Mouse (Mus musculus) CH12.LX (cell line): Measurements from ENCODE around the gene Hebp1. TPM values are rescaled to one million over a fixed set of nuclear protein-coding genes. Genes with fewer than 3 reads are reported as not detected.

Experiments
- DNase-seq: peaks from one replicate; pipeline ENCODE4 v3.0.0-alpha.2; 2013; ENCODE audit errors: extremely low read depth
- H3K27ac ChIP-seq: 2 replicates; pipeline ENCODE4 v1.5.1; 2012; ENCODE audit warnings: low read depth, mild to moderate bottlenecking, control low read depth, moderate library complexity; ENCODE audit not compliant: insufficient read depth
- H3K27me3 ChIP-seq: replicated peaks from 2 replicates; pipeline ENCODE3; 2012; ENCODE audit warnings: inconsistent platforms
- H3K36me3 ChIP-seq, 2 experiments: replicated peaks in 1 of 2; 2 replicates each; pipeline versions ENCODE3 to v1.6.1; 2012; ENCODE audit warnings: inconsistent platforms in 1 of 2, low read length in 1 of 2, mild to moderate bottlenecking in 1 of 2, mixed read lengths in 1 of 2, moderate library complexity in 1 of 2; ENCODE audit not compliant: control insufficient read depth in 1 of 2, insufficient read depth in 1 of 2
- H3K4me1 ChIP-seq, 2 experiments: 2 replicates each; pipeline ENCODE4 v1.6.1; 2012; ENCODE audit warnings: inconsistent platforms in 1 of 2, moderate library complexity in 1 of 2; ENCODE audit not compliant: insufficient read depth in 2 of 2, control insufficient read depth in 1 of 2
- H3K4me2 ChIP-seq: 2 replicates; pipeline ENCODE4 v1.6.1; 2012; ENCODE audit warnings: low read depth, mild to moderate bottlenecking, control low read depth; ENCODE audit not compliant: poor library complexity, insufficient read depth, severe bottlenecking
- H3K4me3 ChIP-seq, 3 experiments: fragments of 150-350 bp in 1 of 3; sonication (generic) in 1 of 3; replicated peaks in 1 of 3; 2 replicates each; pipeline versions ENCODE3 to v1.5.1; 2011 to 2012; ENCODE audit warnings: low read depth in 2 of 3, low read length in 2 of 3, mild to moderate bottlenecking in 2 of 3, moderate library complexity in 2 of 3, control low read depth in 1 of 3, improper control_type of control experiment in 1 of 3, inconsistent platforms in 1 of 3, mixed read lengths in 1 of 3; ENCODE audit not compliant: poor library complexity in 1 of 3
- H3K79me2 ChIP-seq: replicated peaks from 2 replicates; pipeline ENCODE4 v1.6.1; 2012; ENCODE audit warnings: mild to moderate bottlenecking, moderate library complexity; ENCODE audit not compliant: control insufficient read depth, poor library complexity, insufficient read depth, severe bottlenecking; ENCODE audit errors: extremely low read depth
- H3K9ac ChIP-seq: 2 replicates; pipeline ENCODE4 v1.6.1; 2012; ENCODE audit warnings: low read depth, mild to moderate bottlenecking, control low read depth, moderate library complexity; ENCODE audit not compliant: insufficient read depth
- H3K9me3 ChIP-seq: replicated peaks from 2 replicates; pipeline ENCODE3; 2012; ENCODE audit warnings: low read length, inconsistent platforms, mixed read lengths
- BHLHE40 ChIP-seq: IDR thresholded peaks from 2 replicates; pipeline ENCODE4 v1.6.1; 2011; ENCODE audit warnings: mild to moderate bottlenecking, low read depth, low read length, improper control_type of control experiment
- CHD1 ChIP-seq: IDR thresholded peaks from 2 replicates; pipeline ENCODE4 v1.6.1; 2012; ENCODE audit warnings: low read depth, low read length, improper control_type of control experiment, inconsistent platforms
- CHD2 ChIP-seq: IDR thresholded peaks from 2 replicates; pipeline ENCODE4 v1.6.1; 2011; ENCODE audit warnings: low read length, improper control_type of control experiment
- CTCF ChIP-seq, 2 experiments: IDR thresholded peaks in 1 of 2; conservative IDR thresholded peaks in 1 of 2; 2 replicates each; pipeline ENCODE4 v1.5.1; 2011 to 2012; ENCODE audit warnings: low read depth in 2 of 2, low read length in 2 of 2, improper control_type of control experiment in 1 of 2, inconsistent platforms in 1 of 2, mild to moderate bottlenecking in 1 of 2, moderate library complexity in 1 of 2
- EP300 ChIP-seq: IDR thresholded peaks from 2 replicates; pipeline ENCODE4 v1.6.1; 2011; ENCODE audit warnings: low read length, improper control_type of control experiment
- GABPA ChIP-seq: IDR thresholded peaks from 2 replicates; pipeline ENCODE4 v1.6.1; 2012; ENCODE audit warnings: low read depth, low read length, improper control_type of control experiment, inconsistent platforms; ENCODE audit not compliant: insufficient replicate concordance
- HCFC1 ChIP-seq: IDR thresholded peaks from 2 replicates; pipeline ENCODE4 v1.6.1; 2012; ENCODE audit warnings: low read depth, mild to moderate bottlenecking, inconsistent platforms, low read length, improper control_type of control experiment
- JUN ChIP-seq: IDR thresholded peaks from 2 replicates; pipeline ENCODE4 v1.6.1; 2011; ENCODE audit warnings: low read depth, mild to moderate bottlenecking, low read length, improper control_type of control experiment, moderate library complexity; ENCODE audit not compliant: insufficient read depth
- JUND ChIP-seq: conservative IDR thresholded peaks from 2 replicates; pipeline ENCODE4 v1.6.1; 2011; ENCODE audit warnings: low read depth, low read length, improper control_type of control experiment
- KAT2A ChIP-seq: IDR thresholded peaks from 2 replicates; pipeline ENCODE4 v1.6.1; 2012; ENCODE audit warnings: low read length, improper control_type of control experiment, inconsistent platforms; ENCODE audit not compliant: insufficient replicate concordance
- MEF2A ChIP-seq: IDR thresholded peaks from 2 replicates; pipeline ENCODE4 v1.6.1; 2014; ENCODE audit warnings: low read depth, mild to moderate bottlenecking, inconsistent platforms, low read length, improper control_type of control experiment, borderline replicate concordance
- MXI1 ChIP-seq: IDR thresholded peaks from 2 replicates; pipeline ENCODE4 v1.6.1; 2011; ENCODE audit warnings: mild to moderate bottlenecking, low read depth, low read length, improper control_type of control experiment
- NELFE ChIP-seq: IDR thresholded peaks from 2 replicates; pipeline ENCODE4 v1.6.1; 2011; ENCODE audit warnings: low read depth, low read length, improper control_type of control experiment
- NRF1 ChIP-seq: IDR thresholded peaks from 2 replicates; pipeline ENCODE4 v1.6.1; 2014; ENCODE audit warnings: low read depth, mild to moderate bottlenecking, inconsistent platforms, low read length, improper control_type of control experiment, moderate library complexity
- RAD21 ChIP-seq: IDR thresholded peaks from 2 replicates; pipeline ENCODE4 v1.6.1; 2011; ENCODE audit warnings: low read depth, mild to moderate bottlenecking, low read length, improper control_type of control experiment, moderate library complexity
- RCOR1 ChIP-seq: conservative IDR thresholded peaks from 2 replicates; pipeline ENCODE4 v1.6.1; 2012; ENCODE audit warnings: low read depth, mild to moderate bottlenecking, inconsistent platforms, low read length, improper control_type of control experiment
- SIN3A ChIP-seq: IDR thresholded peaks from 2 replicates; pipeline ENCODE4 v1.6.1; 2012; ENCODE audit warnings: low read length, improper control_type of control experiment, inconsistent platforms
- SMC3 ChIP-seq: IDR thresholded peaks from 2 replicates; pipeline ENCODE4 v1.6.1; 2011; ENCODE audit warnings: low read depth, low read length, improper control_type of control experiment
- TCF12 ChIP-seq: IDR thresholded peaks from 2 replicates; pipeline ENCODE4 v1.6.1; 2014; ENCODE audit warnings: low read depth, mild to moderate bottlenecking, inconsistent platforms, low read length, improper control_type of control experiment
- USF2 ChIP-seq: conservative IDR thresholded peaks from 2 replicates; pipeline ENCODE4 v1.6.1; 2011; ENCODE audit warnings: low read depth, low read length, improper control_type of control experiment
- ZC3H11A ChIP-seq: IDR thresholded peaks from 2 replicates; pipeline ENCODE4 v1.6.1; 2012; ENCODE audit warnings: low read depth, mild to moderate bottlenecking, inconsistent platforms, low read length, improper control_type of control experiment
- ZKSCAN1 ChIP-seq: IDR thresholded peaks from 2 replicates; pipeline ENCODE4 v1.6.1; 2012; ENCODE audit warnings: low read depth, inconsistent platforms, low read length, improper control_type of control experiment, borderline replicate concordance
- dilution Hi-C: fragments of 300-500 bp; cut with MboI; formaldehyde crosslinking; loops from 2 replicates; pipeline ENCODE4 v1.14.3; 2020; ENCODE audit warnings: low sequenced_read_pairs; ENCODE audit not compliant: extremely low pct_unique_long_range_greater_than_20kb, extremely low pct_ligation_motif_present
- in situ Hi-C: fragments of 300-500 bp; cut with MboI; formaldehyde crosslinking; loops from 3 replicates; pipeline ENCODE4 v1.14.3; 2019; ENCODE audit warnings: low sequenced_read_pairs, low pct_ligation_motif_present, low pct_unique_long_range_greater_than_20kb, mixed read lengths
- polyA plus RNA-seq: library from polyadenylated mRNA; unstranded; fragments of >175 nt; gene quantifications from 2 replicates; pipeline ENCODE4 v1.2.1, GENCODE M21; 2012; ENCODE audit warnings: low read depth; ENCODE audit not compliant: insufficient read length
- total RNA-seq, 2 experiments: library from RNA; depleted of rRNA; stranded (reverse); fragments of 300-350 nt in 1 of 2; fragments of >200 nt in 1 of 2; gene quantifications; 2 replicates each; pipeline ENCODE4 v1.2.3; 2012 to 2014

The Hebp1 gene
- total and polyA plus RNA-seq, 3 experiments = not detected

GRCm38 (mm10) chr6:135167380-135168311 lies 30.2 kb downstream of the Hebp1 start:
- H3K27ac ChIP-seq = no peak overlapping the region
- peaks cover 0 to 8% of the 10 kb centered on the region in 2 experiments; a peak in 1 of 4 replicates for H3K4me1 ChIP-seq
- no peaks in the 10 kb centered on the region for H3K79me2 ChIP-seq
- H3K9me3 ChIP-seq = no peaks in the 10 kb centered on the region
- no peak for DNase-seq
- no peak overlapping the region for H3K4me3 ChIP-seq
- in situ Hi-C loops (no loop called here), dilution Hi-C loops (no loop called here)
- TF ChIP-seq KAT2A (no peak), ZKSCAN1 (no peak), TCF12 (no peak), ZC3H11A (no peak), RCOR1 (no peak), NELFE (no peak), GABPA (no peak), CHD2 (no peak), SMC3 (no peak), JUN (no peak), EP300 (no peak), SIN3A (no peak), HCFC1 (no peak), NRF1 (no peak), MXI1 (no peak)
- no peaks in the 10 kb centered on the region for H3K27me3 ChIP-seq
- H3K9ac ChIP-seq = no peak overlapping the region
- H3K4me2 ChIP-seq = no peak overlapping the region
- H3K36me3 ChIP-seq = no peaks in the 10 kb centered on the region

- TF ChIP-seq CHD1 (no peak), BHLHE40 (no peak), JUND (no peak), RAD21 (no peak), USF2 (no peak), MEF2A (no peak), CTCF (conservative IDR thresholded peaks at IDR 0.05 in 1 of 2, IDR thresholded peaks at IDR 0.05 in 1 of 2; ENCODE audit: low read depth in 2 of 2, low read length in 2 of 2) (no peak), EP300 (no peak), ZC3H11A (no peak), CHD2 (no peak)
- Histone ChIP-seq H3K27ac (no peak overlapping the region), H3K4me3 (no peak overlapping the region), H3K4me2 (no peak overlapping the region), H3K9me3 (no peaks in the 10 kb centered on the region), H3K36me3 (no peaks in the 10 kb centered on the region), H3K27me3 (no peaks in the 10 kb centered on the region), H3K4me1 (peaks cover 0 to 8% of the 10 kb centered on the region in 2 experiments; a peak in 1 of 4 replicates), H3K79me2 (no peaks in the 10 kb centered on the region), H3K9ac (no peak overlapping the region)
- dilution Hi-C loops (no loop called here), in situ Hi-C loops (no loop called here)
- DNase-seq = no peak
Observed at GRCm38 (mm10) chr6:135166712-135167111, 31.1 kb downstream of the Hebp1 start.
